Mouse (Mus musculus) activated CD4-positive, CD25-positive, alpha-beta regulatory T cell, adult 9 weeks (primary cell): ENCODE data around the gene Smok2a. TPM values are rescaled to one million over a fixed set of nuclear protein-coding genes. Genes with fewer than 3 reads are reported as not detected.

Experiments
- polyA plus RNA-seq: library from polyadenylated mRNA; unstranded; fragments of 100-300 nt; shearing (Covaris generic); gene quantifications from one replicate; pipeline ENCODE4 v1.2.1, GENCODE M21; 2017

Gene Smok2a
- polyA plus RNA-seq: not detected

GRCm38 (mm10) chr17:13220888-13221287 is at the start of gene Smok2a:
TSS of gene Smok2a (plus strand) at chr17:13221188.

GRCm38 (mm10) chr17:13229957-13230356 is 9.0 kb downstream of the Smok2a start, which contains the start of gene Smok2b:
TSS of gene Smok2b (plus strand) at chr17:13230257.

Other genes with a start within 250 kb of the Smok2a start
- 22.3 TPM for gene Wtap, start 227.0 kb upstream of the Smok2a start, polyA plus RNA-seq
- gene Sod2, start 214.3 kb upstream of the Smok2a start, polyA plus RNA-seq: 121 TPM
- not detected for gene Gpr31b, start 168.9 kb upstream of the Smok2a start, polyA plus RNA-seq
- gene Tcp10b, start 160.1 kb upstream of the Smok2a start, polyA plus RNA-seq: not detected
- gene Unc93a, start 89.4 kb upstream of the Smok2a start, polyA plus RNA-seq: not detected
- gene Smok2b, start 9.1 kb downstream of the Smok2a start, polyA plus RNA-seq: 0.18 TPM
- gene Tcp10c, start 133.4 kb downstream of the Smok2a start, polyA plus RNA-seq: not detected